Mouse (Mus musculus) kidney, embryonic 15.5 days (tissue): ENCODE measurements around the gene Atic. TPM values are rescaled to one million over a fixed set of nuclear protein-coding genes. Genes with fewer than 3 reads are reported as not detected.

ENCODE experiments used
- ATAC-seq: fragments of 200-750 bp; cut with Nextera tagmentation; replicated peaks from 2 replicates; pipeline ENCODE4 v1.8.0; 2017; ENCODE audit warnings: moderate TSS enrichment; ENCODE audit not compliant: low FRiP score
- H3K27ac ChIP-seq: fragments of 300-500 bp; sonication (generic); 2 replicates; pipeline ENCODE4 v1.5.1; 2015; ENCODE audit warnings: mild to moderate bottlenecking, inconsistent platforms
- H3K27me3 ChIP-seq: fragments of 300-500 bp; sonication (generic); 2 replicates; pipeline ENCODE4 v1.6.1; 2015; ENCODE audit warnings: inconsistent platforms
- H3K36me3 ChIP-seq: fragments of 300-500 bp; sonication (generic); 2 replicates; pipeline ENCODE4 v1.6.1; 2015; ENCODE audit warnings: inconsistent platforms
- H3K4me1 ChIP-seq: fragments of 300-500 bp; sonication (generic); 2 replicates; pipeline ENCODE4 v1.6.1; 2015; ENCODE audit warnings: inconsistent platforms
- H3K4me2 ChIP-seq: fragments of 300-500 bp; sonication (generic); 2 replicates; pipeline ENCODE4 v1.6.1; 2015; ENCODE audit warnings: moderate library complexity, mild to moderate bottlenecking, inconsistent platforms
- H3K4me3 ChIP-seq: fragments of 300-500 bp; sonication (generic); replicated peaks from 2 replicates; pipeline ENCODE4 v1.5.1; 2015; ENCODE audit warnings: mild to moderate bottlenecking, inconsistent platforms
- H3K9ac ChIP-seq: fragments of 300-500 bp; sonication (generic); 2 replicates; pipeline ENCODE4 v1.6.1; 2015; ENCODE audit warnings: mild to moderate bottlenecking, inconsistent platforms
- H3K9me3 ChIP-seq: fragments of 300-500 bp; sonication (generic); replicated peaks from 2 replicates; pipeline ENCODE4 v1.6.1; 2016; ENCODE audit warnings: inconsistent platforms
- WGBS: fragments of 180-500 bp; shearing (Covaris S2); methylation state at CpG from one replicate; pipeline ENCODE4 v1.1.7; 2015; ENCODE audit warnings: mixed read lengths; 5-methylcytosine and 5-hydroxymethylcytosine counted together
- polyA plus RNA-seq: library from polyadenylated mRNA; unstranded; fragments of >200 nt; fragmentation: Nextera tagmentation; extraction: Ambion mirVana; gene quantifications from 2 replicates; pipeline ENCODE4 v1.2.1, GENCODE M21; 2015

Gene Atic
- polyA plus RNA-seq, 1 experiment from 2014 or later: 62.8 TPM

DNA sequence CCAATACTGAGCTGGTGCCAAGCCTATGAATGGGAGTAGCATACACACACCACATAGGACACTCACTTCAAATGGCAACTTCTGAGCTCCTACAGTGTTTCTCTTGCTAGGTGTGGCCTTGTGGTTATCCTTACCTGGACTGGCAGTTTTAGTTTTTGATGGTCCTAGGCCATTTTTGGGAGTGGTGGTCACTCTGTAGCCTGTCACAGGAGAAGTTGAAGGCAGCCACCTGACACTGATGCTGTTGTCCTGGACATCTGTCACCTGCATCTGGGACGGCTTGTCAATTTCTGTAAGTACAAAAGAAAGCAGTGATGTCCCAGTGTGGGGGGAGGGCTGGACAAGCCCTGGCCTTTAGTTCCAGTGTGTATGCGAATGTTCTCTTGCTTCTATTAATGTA lies 48.8 kb downstream of the Atic start:
- Histone ChIP-seq H3K9ac (no peak overlapping the region), H3K27me3 (no peaks in the 10 kb centered on the region), H3K4me2 (no peak overlapping the region), H3K9me3 (no peaks in the 10 kb centered on the region), H3K27ac (no peak overlapping the region), H3K4me1 (no peaks in the 10 kb centered on the region), H3K4me3 (no peak overlapping the region), H3K36me3 (peaks cover 91% of the 10 kb centered on the region)
- no peak for ATAC-seq
- WGBS: 80% methylated on average over 2 of the region's 2 CpGs

DNA sequence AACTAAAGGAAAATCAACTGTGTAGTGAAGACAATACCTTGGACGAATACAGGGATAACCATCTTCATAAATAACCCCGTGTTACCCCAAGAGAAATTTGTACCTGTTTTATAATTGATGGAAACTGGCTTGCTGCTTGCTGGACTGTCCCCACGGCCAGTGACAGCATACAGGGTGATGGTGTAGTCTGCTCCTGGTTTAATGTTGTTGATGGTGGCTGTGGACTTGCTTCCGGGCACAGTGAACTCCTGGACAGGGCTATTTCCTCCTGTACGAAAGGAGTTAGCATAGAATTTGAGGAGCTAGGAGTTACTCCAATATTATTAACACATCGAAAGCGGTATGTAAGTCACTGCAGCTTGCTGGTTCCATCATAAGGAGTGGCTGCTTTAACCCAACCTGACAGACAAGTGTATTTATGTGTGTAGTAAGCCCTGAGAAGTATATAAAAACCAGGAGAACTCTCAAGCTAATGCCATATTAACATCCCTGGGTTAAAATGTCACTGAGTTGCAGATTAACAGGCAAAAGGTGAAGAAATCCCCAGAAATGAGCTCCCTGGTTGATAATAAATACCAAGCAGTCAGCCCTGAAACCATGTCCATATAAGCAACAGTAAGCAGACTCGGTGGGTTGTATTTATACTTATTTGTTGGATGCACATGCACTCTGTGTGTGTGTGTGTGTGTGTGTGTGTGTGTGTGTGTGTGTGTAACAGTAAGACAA lies 49.8 kb downstream of the Atic start:
- H3K27me3 ChIP-seq: no peaks in the 10 kb centered on the region
- H3K36me3 ChIP-seq: peaks cover 91% of the 10 kb centered on the region
- 83% methylated on average over 8 of the region's 8 CpGs for WGBS
- no peak overlapping the region for H3K4me2 ChIP-seq
- H3K4me1 ChIP-seq: no peaks in the 10 kb centered on the region
- H3K4me3 ChIP-seq: no peak overlapping the region
- no peaks in the 10 kb centered on the region for H3K9me3 ChIP-seq
- H3K9ac ChIP-seq: no peak overlapping the region
- ATAC-seq: no peak
- H3K27ac ChIP-seq: no peak overlapping the region

DNA sequence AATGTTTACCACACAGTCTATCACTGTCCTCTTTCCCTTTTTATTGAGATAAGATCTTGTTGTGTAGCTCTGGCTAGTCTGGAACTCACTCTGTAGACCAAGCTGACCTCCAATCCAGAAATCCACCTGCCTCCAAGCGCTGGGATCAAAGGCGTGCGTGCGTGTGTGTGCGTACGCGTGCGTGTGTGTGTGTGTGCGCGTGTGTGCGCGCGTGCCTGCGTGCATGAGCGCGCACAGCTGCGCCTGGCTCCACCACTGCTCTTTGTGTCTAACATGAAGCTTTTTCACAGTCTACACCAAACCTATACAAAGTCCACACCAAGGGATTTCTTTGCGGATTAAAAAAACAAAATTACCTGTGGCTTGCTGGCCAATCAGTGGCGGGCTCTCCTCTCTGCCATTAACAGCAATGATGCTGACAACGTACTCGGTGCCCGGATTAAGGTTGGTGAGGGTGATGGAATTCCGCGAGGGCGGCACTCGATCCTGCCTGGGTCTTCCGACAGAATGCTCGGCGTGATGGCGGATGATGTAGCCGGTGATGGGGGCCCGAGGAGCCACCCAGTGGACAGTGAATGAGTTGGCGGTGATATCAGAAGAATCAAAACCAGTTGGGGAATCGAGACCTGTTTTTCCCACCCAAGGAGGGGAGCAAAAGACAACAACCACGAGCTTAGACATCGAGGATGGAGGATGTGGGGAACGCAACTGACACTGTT lies 52.3 kb downstream of the Atic start:
- WGBS: 94% methylated on average over 37 of the region's 37 CpGs
- Histone ChIP-seq H3K4me1 (no peaks in the 10 kb centered on the region), H3K36me3 (peaks cover 93% of the 10 kb centered on the region), H3K4me3 (no peak overlapping the region), H3K27ac (no peak overlapping the region), H3K4me2 (no peak overlapping the region), H3K9ac (no peak overlapping the region), H3K9me3 (no peaks in the 10 kb centered on the region), H3K27me3 (no peaks in the 10 kb centered on the region)
- no peak for ATAC-seq

DNA sequence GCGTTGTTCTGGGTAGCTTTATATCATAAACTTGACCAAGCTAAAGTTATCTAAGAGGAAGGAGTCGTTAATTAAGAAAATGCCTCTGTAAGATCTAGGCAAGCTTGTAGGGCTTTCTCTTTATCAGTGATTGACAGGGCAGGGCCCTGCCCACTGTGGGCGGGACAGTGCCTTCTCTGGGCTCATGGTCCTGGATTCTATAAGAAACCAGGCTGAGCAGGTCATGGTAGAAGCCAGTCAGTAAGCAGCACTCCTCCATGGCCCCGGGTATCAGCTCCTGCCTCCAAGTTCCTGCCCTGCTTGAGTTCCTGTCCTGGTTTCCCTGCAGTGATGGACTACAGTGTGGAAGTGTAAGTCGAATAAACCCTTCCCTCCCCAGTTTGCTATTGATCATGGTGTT lies 53.0 kb downstream of the Atic start:
- Histone ChIP-seq H3K36me3 (peaks cover 94% of the 10 kb centered on the region), H3K27ac (no peak overlapping the region), H3K4me1 (no peaks in the 10 kb centered on the region), H3K4me3 (no peak overlapping the region), H3K4me2 (no peak overlapping the region), H3K9me3 (no peaks in the 10 kb centered on the region), H3K9ac (no peak overlapping the region), H3K27me3 (no peaks in the 10 kb centered on the region)
- 89% methylated on average over 5 of the region's 5 CpGs for WGBS
- no peak for ATAC-seq

DNA sequence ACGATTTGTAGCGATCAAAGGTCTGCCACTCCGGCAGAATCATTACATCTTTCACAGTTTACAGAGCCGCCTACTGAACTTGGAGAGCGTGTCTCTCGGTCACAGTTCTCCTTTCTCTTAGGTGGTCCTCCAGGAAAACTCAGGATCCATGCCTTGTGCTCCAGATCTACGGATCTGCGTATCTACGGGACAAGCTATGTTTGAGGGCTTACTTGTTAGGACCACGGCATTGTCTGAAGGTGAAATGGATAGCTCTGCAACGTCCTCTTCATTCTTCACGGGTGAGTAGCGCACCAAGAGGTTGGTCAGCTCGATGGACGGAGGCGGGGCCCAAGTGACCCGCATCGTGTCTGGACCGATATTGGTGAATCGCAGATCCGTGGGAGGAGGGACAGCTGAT lies 55.3 kb downstream of the Atic start:
- Histone ChIP-seq H3K9ac (no peak overlapping the region), H3K4me1 (no peaks in the 10 kb centered on the region), H3K27ac (no peak overlapping the region), H3K9me3 (no peaks in the 10 kb centered on the region), H3K4me2 (no peak overlapping the region), H3K36me3 (peaks cover 95% of the 10 kb centered on the region), H3K4me3 (no peak overlapping the region), H3K27me3 (no peaks in the 10 kb centered on the region)
- 90% methylated on average over 21 of the region's 21 CpGs for WGBS
- no peak for ATAC-seq

DNA sequence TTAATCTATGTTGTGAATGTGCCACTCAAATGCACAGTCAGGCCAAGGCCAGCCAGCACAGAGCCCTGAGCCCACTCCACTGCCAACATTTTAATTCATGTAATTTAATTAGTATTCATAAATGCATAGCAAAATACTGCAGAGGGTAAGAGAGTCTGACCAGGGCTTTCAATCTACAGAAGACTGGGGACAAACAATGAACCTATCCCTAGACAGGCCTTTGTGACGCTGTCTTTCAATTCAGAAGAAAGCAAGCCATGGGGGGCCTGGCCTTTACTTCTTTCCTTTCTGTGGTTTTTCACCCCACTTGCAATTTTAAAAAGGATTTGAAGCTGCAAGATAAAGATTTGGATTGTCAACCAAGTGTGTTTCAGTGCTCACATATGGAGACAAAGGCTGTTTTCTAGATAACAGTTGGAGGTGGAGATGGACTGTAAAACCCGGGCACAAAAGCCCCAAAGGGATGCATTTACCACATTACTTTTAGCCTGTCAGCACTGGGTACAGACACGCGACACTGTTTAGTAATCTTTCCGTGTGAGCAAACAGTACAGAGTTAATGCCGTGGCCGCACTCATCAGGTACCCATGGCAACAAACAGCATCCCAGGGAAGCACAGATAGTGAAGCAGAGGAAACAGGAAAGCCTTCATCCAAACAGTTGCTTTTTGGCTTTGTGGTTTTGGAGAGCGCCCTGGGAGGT lies 57.7 kb downstream of the Atic start:
- WGBS: 91% methylated on average over 8 of the region's 8 CpGs
- Histone ChIP-seq H3K4me2 (no peak overlapping the region), H3K9ac (no peak overlapping the region), H3K4me3 (no peak overlapping the region), H3K4me1 (no peaks in the 10 kb centered on the region), H3K36me3 (peaks cover 99% of the 10 kb centered on the region), H3K27ac (no peak overlapping the region), H3K27me3 (no peaks in the 10 kb centered on the region), H3K9me3 (no peaks in the 10 kb centered on the region)
- ATAC-seq: no peak

DNA sequence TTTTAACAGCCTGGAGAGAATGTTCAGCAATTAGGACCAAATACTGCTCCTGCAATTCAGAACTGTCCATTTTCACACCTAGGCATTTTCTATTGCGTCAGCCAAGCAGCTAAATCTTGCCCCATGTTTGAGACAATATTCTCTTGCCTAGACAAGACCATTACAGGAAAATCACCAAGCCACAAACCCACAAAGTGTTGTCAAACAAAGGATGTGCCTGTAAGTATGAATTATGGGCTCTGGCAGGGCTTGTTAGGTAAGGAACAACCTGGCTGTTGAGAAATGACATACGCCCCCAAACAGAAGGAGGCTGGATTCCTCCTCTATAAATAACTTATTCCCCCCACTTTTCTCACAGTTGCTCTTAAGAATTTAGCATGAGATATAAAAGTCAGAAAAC lies 64.6 kb downstream of the Atic start:
- Histone ChIP-seq H3K4me2 (no peak overlapping the region), H3K36me3 (peaks cover 95% of the 10 kb centered on the region), H3K9me3 (no peaks in the 10 kb centered on the region), H3K27me3 (no peaks in the 10 kb centered on the region), H3K4me3 (no peak overlapping the region), H3K4me1 (no peaks in the 10 kb centered on the region), H3K9ac (no peak overlapping the region), H3K27ac (no peak overlapping the region)
- no peak for ATAC-seq
- 90% methylated on average over 2 of the region's 2 CpGs for WGBS

DNA sequence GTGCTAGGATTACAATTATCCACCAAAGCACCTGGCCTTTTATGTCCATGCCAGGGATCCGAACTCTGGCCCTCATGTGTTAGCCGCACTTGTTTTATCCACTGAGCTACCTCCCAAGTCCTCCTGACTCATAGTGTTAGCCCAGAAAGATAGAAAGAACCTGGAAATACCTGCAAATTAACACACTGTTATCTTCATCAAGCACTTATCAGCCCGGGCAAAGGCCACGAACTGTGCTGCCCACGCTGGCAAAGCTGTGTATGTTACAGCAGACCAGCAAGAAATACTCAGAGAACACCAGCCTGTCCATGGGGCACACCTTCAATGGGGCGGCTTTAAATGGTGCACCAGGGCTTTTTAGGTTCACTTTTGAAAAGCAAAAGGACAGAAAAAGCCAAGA lies 66.7 kb downstream of the Atic start:
- no peaks in the 10 kb centered on the region for H3K9me3 ChIP-seq
- H3K9ac ChIP-seq: no peak overlapping the region
- H3K4me1 ChIP-seq: no peaks in the 10 kb centered on the region
- no peaks in the 10 kb centered on the region for H3K27me3 ChIP-seq
- no peak for ATAC-seq
- H3K36me3 ChIP-seq: peaks cover 95% of the 10 kb centered on the region
- no peak overlapping the region for H3K4me3 ChIP-seq
- WGBS: 95% methylated on average over 6 of the region's 6 CpGs
- no peak overlapping the region for H3K4me2 ChIP-seq
- no peak overlapping the region for H3K27ac ChIP-seq

Other genes starting within 250 kb of the Atic start
- gene Abca12, start 142.2 kb upstream of the Atic start, polyA plus RNA-seq: 0.01 and 0.08 TPM in 2 replicates
- 142 and 164 TPM in 2 replicates for gene Fn1, start 96.0 kb downstream of the Atic start, polyA plus RNA-seq